Mouse (Mus musculus) urinary bladder, adult 18-20 months (tissue): ENCODE results near the gene Olfr610.
"Not testable (repeated sequence)": the region's sequence is repeated elsewhere in the genome, so short reads cannot be mapped to it uniquely, and the experiment has no call there.

Experiments
- DNase-seq, 2 experiments: peaks; one replicate each; pipeline ENCODE4 v3.0.0; 2022; ENCODE audit warnings: low spot score in 2 of 2, mixed read lengths in 2 of 2

Olfr610 gene

GRCm38 (mm10) chr7:103512022-103512421 lies at the start of gene Olfr610:
Gene Olfr610, minus strand, starts transcription at chr7:103512122.
- DNase-seq = no peak

DNA sequence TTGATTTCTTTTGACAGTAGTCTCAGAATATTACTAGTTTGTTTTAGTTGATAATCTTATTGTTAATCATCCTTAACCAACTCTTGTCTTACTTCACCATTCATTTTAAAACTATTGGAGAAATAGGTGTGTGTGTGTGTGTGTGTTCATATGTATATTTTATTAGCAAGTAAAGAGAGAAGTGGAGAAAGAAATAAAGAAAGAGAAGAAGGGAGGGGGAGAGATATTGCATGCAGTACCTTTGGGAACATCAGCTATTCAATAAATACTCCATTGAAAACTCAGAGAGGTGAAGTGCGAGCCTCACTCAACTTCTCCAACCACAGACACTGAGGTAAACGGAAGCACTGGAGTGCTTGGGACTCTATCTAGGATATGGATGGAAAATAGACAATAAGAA lies 43.9 kb upstream of the Olfr610 start, which contains the start of gene Olfr615:
Gene Olfr615, plus strand, starts transcription at position 301 of the 400 bp plus-strand sequence.
- DNase-seq = no peak

GRCm38 (mm10) chr7:103547774-103548173 lies 35.9 kb upstream of the Olfr610 start, which contains the start of gene Olfr613:
Gene Olfr613, plus strand, starts transcription at chr7:103548074.
- no peak for DNase-seq

DNA sequence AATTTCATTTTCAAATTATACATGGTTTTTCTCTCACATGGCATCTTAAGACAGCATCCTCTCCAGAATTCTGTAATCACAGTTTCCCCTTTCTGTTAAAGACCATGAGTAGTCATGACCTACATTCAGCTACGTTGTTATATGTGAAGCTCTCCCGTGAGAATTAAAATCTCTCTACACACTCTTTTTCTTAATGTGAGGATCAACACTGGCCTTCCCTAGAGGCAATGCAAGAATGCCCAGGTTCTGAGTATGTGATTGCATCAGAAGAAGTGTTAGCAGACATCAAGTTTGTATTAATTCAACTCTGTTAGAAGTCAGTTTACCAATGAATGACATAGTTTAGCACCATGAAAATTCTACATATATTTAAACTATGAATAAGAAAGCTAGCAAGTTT lies 30.7 kb upstream of the Olfr610 start, which contains the start of gene Olfr612:
Gene Olfr612, minus strand, starts transcription at position 101 of the 400 bp plus-strand sequence.
- DNase-seq = not testable (repeated sequence)

DNA sequence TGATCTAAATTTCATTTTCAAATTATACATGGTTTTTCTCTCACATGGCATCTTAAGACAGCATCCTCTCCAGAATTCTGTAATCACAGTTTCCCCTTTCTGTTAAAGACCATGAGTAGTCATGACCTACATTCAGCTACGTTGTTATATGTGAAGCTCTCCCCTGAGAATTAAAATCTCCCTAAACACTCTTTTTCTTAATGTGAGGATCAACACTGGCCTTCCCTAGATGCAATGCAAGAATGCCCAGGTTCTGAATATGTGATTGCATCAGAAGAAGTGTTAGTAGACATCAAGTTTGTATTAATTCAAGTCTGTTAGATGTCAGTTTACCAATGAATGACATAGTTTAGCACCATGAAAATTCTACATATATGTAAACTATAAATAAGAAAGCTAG lies 8.8 kb upstream of the Olfr610 start, which contains the start of gene Olfr611:
Gene Olfr611, minus strand, starts transcription at position 101 of the 400 bp plus-strand sequence.
- DNase-seq = not testable (repeated sequence)

- DNase-seq = no peak
These were observed 14.0 kb downstream of the Olfr610 start, which contains the start of gene Olfr609 for GRCm38 (mm10) chr7:103497962-103498361. Gene Olfr609, minus strand, starts transcription at chr7:103498062.

DNA sequence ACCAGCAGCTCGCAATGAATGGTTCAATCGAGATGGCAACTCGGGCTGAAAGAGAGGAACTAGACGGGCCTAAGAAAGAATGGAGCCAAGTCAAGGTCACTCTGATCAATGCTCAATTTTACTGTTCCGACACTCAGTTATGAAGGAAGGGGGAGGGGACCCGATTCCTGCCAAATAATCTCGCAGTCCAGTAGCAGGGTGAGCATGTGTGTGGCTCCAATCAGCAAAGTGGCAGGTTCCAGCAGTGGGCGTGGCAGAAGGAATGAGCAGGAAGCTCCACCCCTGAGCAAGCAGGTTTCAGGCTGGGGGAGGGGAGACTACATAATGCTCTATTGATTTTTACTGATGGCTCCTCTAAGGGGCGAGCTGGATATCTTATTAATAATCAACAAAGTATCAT lies 34.8 kb downstream of the Olfr610 start:
- DNase-seq = not testable (repeated sequence)

GRCm38 (mm10) chr7:103469577-103469976 lies 42.3 kb downstream of the Olfr610 start, which contains the start of gene Olfr608:
Gene Olfr608, plus strand, starts transcription at chr7:103469877.
- no peak for DNase-seq

- DNase-seq = no peak
These were observed 51.3 kb downstream of the Olfr610 start for GRCm38 (mm10) chr7:103460590-103460989.
